Mouse (Mus musculus) splenic B cell, adult 2 months (primary cell): Measurements from ENCODE around the gene Mbnl2.

Source experiments
- DNase-seq: peaks from one replicate; pipeline ENCODE4 v3.0.0-alpha.2; 2011; ENCODE audit warnings: low read depth, low spot score
- H3K27me3 ChIP-seq: 2 replicates; pipeline ENCODE4 v1.6.1; 2012; ENCODE audit warnings: mild to moderate bottlenecking, low read length, moderate library complexity, mixed read lengths; ENCODE audit not compliant: control insufficient read depth, poor library complexity, insufficient read depth, severe bottlenecking
- H3K36me3 ChIP-seq: 2 replicates; pipeline ENCODE4 v1.6.1; 2012; ENCODE audit warnings: mild to moderate bottlenecking, low read length, moderate library complexity, mixed read lengths; ENCODE audit not compliant: control insufficient read depth, poor library complexity, insufficient read depth, severe bottlenecking

The Mbnl2 gene

GRCm38 (mm10) chr14:120275246-120276238 lies at the start of gene Mbnl2:
TSS of gene Mbnl2 (plus strand) at chr14:120275669.
- no peaks in the 10 kb centered on the region for H3K27me3 ChIP-seq
- peak; percentile 93 for DNase-seq
- H3K36me3 ChIP-seq: no peaks in the 10 kb centered on the region

GRCm38 (mm10) chr14:120232076-120232496 lies 43.4 kb upstream of the Mbnl2 start:
- no peak for DNase-seq
- H3K36me3 ChIP-seq: no peaks in the 10 kb centered on the region
- no peaks in the 10 kb centered on the region for H3K27me3 ChIP-seq

GRCm38 (mm10) chr14:120235610-120236009 lies 39.9 kb upstream of the Mbnl2 start:
- Histone ChIP-seq H3K27me3 (no peaks in the 10 kb centered on the region), H3K36me3 (no peaks in the 10 kb centered on the region)
- no peak for DNase-seq

- DNase-seq: no peak
- Histone ChIP-seq H3K36me3 (no peaks in the 10 kb centered on the region), H3K27me3 (no peaks in the 10 kb centered on the region)
Measured at GRCm38 (mm10) chr14:120238501-120238900, 37.0 kb upstream of the Mbnl2 start.

GRCm38 (mm10) chr14:120240209-120240608 lies 35.3 kb upstream of the Mbnl2 start:
- no peak for DNase-seq

GRCm38 (mm10) chr14:120242711-120243110 lies 32.8 kb upstream of the Mbnl2 start:
- H3K27me3 ChIP-seq: no peaks in the 10 kb centered on the region
- DNase-seq: no peak
- H3K36me3 ChIP-seq: no peaks in the 10 kb centered on the region

More at GRCm38 (mm10) chr14:120240209-120240608, 35.3 kb upstream of the Mbnl2 start:
- no peaks in the 10 kb centered on the region for H3K27me3 ChIP-seq
- no peaks in the 10 kb centered on the region for H3K36me3 ChIP-seq

- DNase-seq: no peak
- no peaks in the 10 kb centered on the region for H3K27me3 ChIP-seq
- H3K36me3 ChIP-seq: no peaks in the 10 kb centered on the region
Measured at GRCm38 (mm10) chr14:120245081-120245705, 30.3 kb upstream of the Mbnl2 start.

GRCm38 (mm10) chr14:120253331-120253730 lies 22.1 kb upstream of the Mbnl2 start:
- H3K36me3 ChIP-seq: no peaks in the 10 kb centered on the region
- DNase-seq: no peak
- H3K27me3 ChIP-seq: no peaks in the 10 kb centered on the region

GRCm38 (mm10) chr14:120256146-120256545 lies 19.3 kb upstream of the Mbnl2 start:
- no peak for DNase-seq
- no peaks in the 10 kb centered on the region for H3K27me3 ChIP-seq
- no peaks in the 10 kb centered on the region for H3K36me3 ChIP-seq

GRCm38 (mm10) chr14:120256623-120257384 lies 18.7 kb upstream of the Mbnl2 start:
- DNase-seq: no peak
- no peaks in the 10 kb centered on the region for H3K27me3 ChIP-seq
- H3K36me3 ChIP-seq: no peaks in the 10 kb centered on the region

GRCm38 (mm10) chr14:120257483-120257882 lies 18.0 kb upstream of the Mbnl2 start:
- H3K27me3 ChIP-seq: no peaks in the 10 kb centered on the region
- no peaks in the 10 kb centered on the region for H3K36me3 ChIP-seq

GRCm38 (mm10) chr14:120259426-120259825 lies 16.0 kb upstream of the Mbnl2 start:
- Histone ChIP-seq H3K27me3 (no peaks in the 10 kb centered on the region), H3K36me3 (no peaks in the 10 kb centered on the region)
- DNase-seq: no peak

More at GRCm38 (mm10) chr14:120257483-120257882, 18.0 kb upstream of the Mbnl2 start:
- no peak for DNase-seq

- Histone ChIP-seq H3K27me3 (no peaks in the 10 kb centered on the region), H3K36me3 (no peaks in the 10 kb centered on the region)
- no peak for DNase-seq
Measured at GRCm38 (mm10) chr14:120261606-120262005, 13.9 kb upstream of the Mbnl2 start.

GRCm38 (mm10) chr14:120262660-120263379 lies 12.6 kb upstream of the Mbnl2 start:
- DNase-seq: no peak
- no peaks in the 10 kb centered on the region for H3K27me3 ChIP-seq
- H3K36me3 ChIP-seq: no peaks in the 10 kb centered on the region
